Mouse (Mus musculus) lung, adult 2 months (tissue): Measurements from ENCODE around the gene Soga1. TPM values are rescaled to one million over a fixed set of nuclear protein-coding genes. Genes with fewer than 3 reads are reported as not detected.

Experiments
- DNase-seq: peaks from one replicate; pipeline ENCODE4 v3.0.0; 2022
- H3K4me1 ChIP-seq: fragments of 200-500 bp; 2 replicates; pipeline ENCODE4 v1.6.1; 2011; ENCODE audit warnings: low read length; ENCODE audit not compliant: control insufficient read depth, insufficient read depth
- H3K4me3 ChIP-seq: fragments of 200-500 bp; replicated peaks from 2 replicates; pipeline ENCODE3; 2011; ENCODE audit warnings: low read depth, mild to moderate bottlenecking, control low read depth, low read length; ENCODE audit errors: extremely low read depth
- CTCF ChIP-seq: fragments of 200-500 bp; IDR thresholded peaks from 2 replicates; pipeline ENCODE4 v1.5.1; 2011; ENCODE audit warnings: mild to moderate bottlenecking, low read length, control low read depth; ENCODE audit not compliant: insufficient read depth
- POLR2A ChIP-seq: fragments of 200-500 bp; IDR thresholded peaks from 2 replicates; pipeline ENCODE4 v1.6.1; 2011; ENCODE audit warnings: low read depth, mild to moderate bottlenecking, control low read depth, low read length, borderline replicate concordance; ENCODE audit errors: extremely low read depth
- WGBS: fragments of 180-500 bp; shearing (Covaris S2); methylation state at CpG from one replicate; pipeline ENCODE4 v1.1.7; 2018; 5-methylcytosine and 5-hydroxymethylcytosine counted together
- polyA plus RNA-seq: library from polyadenylated mRNA; depleted of rRNA; stranded (reverse); fragments of >200 nt; gene quantifications from 2 replicates; pipeline ENCODE4 v1.2.3, GENCODE M21; 2012

Gene Soga1
- polyA plus RNA-seq, 1 experiment = 34.1 TPM

GRCm38 (mm10) chr2:157045932-157046331, 33.1 kb downstream of the Soga1 start:
- WGBS = 85% methylated on average over 2 of the region's 2 CpGs

GRCm38 (mm10) chr2:157043987-157044386, 35.1 kb downstream of the Soga1 start:
- Histone ChIP-seq H3K4me1 (peaks cover 12% of the 10 kb centered on the region; the same call in 1 of the 2 replicates), H3K4me3 (no peak overlapping the region)
- TF ChIP-seq CTCF = 0 out of 2 replicates have a peak, but pooled peaks have one; percentile 36
- no peak for TF ChIP-seq POLR2A
- DNase-seq = no peak

More at GRCm38 (mm10) chr2:157045932-157046331, 33.1 kb downstream of the Soga1 start:
- H3K4me3 ChIP-seq = no peak overlapping the region
- peaks cover 13% of the 10 kb centered on the region for H3K4me1 ChIP-seq
- no peak for DNase-seq
- TF ChIP-seq POLR2A (no peak), CTCF (no peak)

- 72% methylated on average over 8 of the region's 8 CpGs for WGBS
- TF ChIP-seq CTCF (no peak), POLR2A (no peak)
- no peak for DNase-seq
- no peak overlapping the region for H3K4me3 ChIP-seq
- H3K4me1 ChIP-seq = peaks cover 8% of the 10 kb centered on the region; the same call in 1 of the 2 replicates
Measured at GRCm38 (mm10) chr2:157043556-157043955, 35.5 kb downstream of the Soga1 start.

- no peak for DNase-seq
- TF ChIP-seq POLR2A = no peak
- no peak for TF ChIP-seq CTCF
- 62% methylated on average over 7 of the region's 7 CpGs for WGBS
- Histone ChIP-seq H3K4me3 (no peak overlapping the region), H3K4me1 (peaks cover 8% of the 10 kb centered on the region)
Measured at GRCm38 (mm10) chr2:157041421-157041820, 37.6 kb downstream of the Soga1 start.

- Histone ChIP-seq H3K4me1 (peaks cover 8% of the 10 kb centered on the region), H3K4me3 (no peak overlapping the region)
- DNase-seq = no peak
- WGBS = 77% methylated on average over 17 of the region's 17 CpGs
- TF ChIP-seq CTCF (no peak), POLR2A (no peak)
Measured at GRCm38 (mm10) chr2:157040649-157041046, 38.4 kb downstream of the Soga1 start.

- Histone ChIP-seq H3K4me1 (peaks cover 8% of the 10 kb centered on the region), H3K4me3 (no peak overlapping the region)
- no peak for DNase-seq
- TF ChIP-seq POLR2A = no peak
- TF ChIP-seq CTCF = peak; percentile 25
- 68% methylated on average over 50 of the region's 50 CpGs for WGBS
Measured at GRCm38 (mm10) chr2:157039900-157040648, 39.0 kb downstream of the Soga1 start.

- Histone ChIP-seq H3K4me3 (no peak overlapping the region), H3K4me1 (peaks cover 3% of the 10 kb centered on the region; the same call in 1 of the 2 replicates)
- 70% methylated on average over 9 of the region's 9 CpGs for WGBS
- TF ChIP-seq POLR2A = no peak
- TF ChIP-seq CTCF = no peak
- no peak for DNase-seq
Measured at GRCm38 (mm10) chr2:157037303-157037702, 41.8 kb downstream of the Soga1 start.

- Histone ChIP-seq H3K4me3 (no peak overlapping the region), H3K4me1 (peaks cover 3% of the 10 kb centered on the region; the same call in 1 of the 2 replicates)
- no peak for TF ChIP-seq CTCF
- no peak for TF ChIP-seq POLR2A
- WGBS = 66% methylated on average over 8 of the region's 8 CpGs
- DNase-seq = no peak
Measured at GRCm38 (mm10) chr2:157036400-157036799, 42.7 kb downstream of the Soga1 start.

GRCm38 (mm10) chr2:157035371-157035770, 43.7 kb downstream of the Soga1 start:
- DNase-seq = no peak
- no peak for TF ChIP-seq POLR2A
- no peak for TF ChIP-seq CTCF
- H3K4me3 ChIP-seq = no peak overlapping the region
- 85% methylated on average over 7 of the region's 7 CpGs for WGBS
- peaks cover 3% of the 10 kb centered on the region; the same call in 1 of the 2 replicates for H3K4me1 ChIP-seq

- DNase-seq = peak; percentile 82
Measured at GRCm38 (mm10) chr2:157030804-157031203, 48.2 kb downstream of the Soga1 start.

More at GRCm38 (mm10) chr2:157030804-157031203, 48.2 kb downstream of the Soga1 start:
- Histone ChIP-seq H3K4me1 (no peaks in the 10 kb centered on the region), H3K4me3 (no peak overlapping the region)
- 41% methylated on average over 9 of the region's 9 CpGs for WGBS
- peak; percentile 88 for TF ChIP-seq CTCF
- TF ChIP-seq POLR2A = no peak
